Mouse (Mus musculus) stomach, adult 2 months (tissue): ENCODE measurements around the gene Rnf223. TPM values are rescaled to one million over a fixed set of nuclear protein-coding genes. Genes with fewer than 3 reads are reported as not detected.

Experiments
- polyA plus RNA-seq: library from polyadenylated mRNA; depleted of rRNA; stranded (reverse); fragments of >200 nt; gene quantifications from 2 replicates; pipeline ENCODE4 v1.2.3, GENCODE M21; 2012; rRNA removed

Gene Rnf223
- 0.82 and 3.3 TPM in 2 replicates for polyA plus RNA-seq

DNA sequence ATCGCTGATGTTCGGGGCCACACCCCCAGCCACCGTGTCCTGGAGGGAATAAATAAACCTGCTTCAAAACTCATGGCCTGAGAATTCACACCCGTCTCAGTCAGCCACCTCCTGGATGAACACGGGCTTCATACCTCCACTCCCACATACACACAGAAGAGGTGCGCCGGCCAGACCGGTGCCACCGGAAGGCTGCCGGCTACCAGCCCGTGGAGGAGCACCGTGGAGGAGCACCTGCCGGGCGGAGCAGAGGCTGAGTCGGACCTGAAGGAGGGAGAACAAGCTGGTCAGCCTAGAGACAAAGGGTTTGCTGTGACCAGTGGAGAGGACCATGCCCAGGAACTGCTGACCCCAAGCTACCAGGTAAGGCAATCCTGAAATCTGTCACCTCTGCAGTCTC, at the start of gene Rnf223:
Gene Rnf223, plus strand, starts transcription at position 78 of the 400 bp plus-strand sequence.

DNA sequence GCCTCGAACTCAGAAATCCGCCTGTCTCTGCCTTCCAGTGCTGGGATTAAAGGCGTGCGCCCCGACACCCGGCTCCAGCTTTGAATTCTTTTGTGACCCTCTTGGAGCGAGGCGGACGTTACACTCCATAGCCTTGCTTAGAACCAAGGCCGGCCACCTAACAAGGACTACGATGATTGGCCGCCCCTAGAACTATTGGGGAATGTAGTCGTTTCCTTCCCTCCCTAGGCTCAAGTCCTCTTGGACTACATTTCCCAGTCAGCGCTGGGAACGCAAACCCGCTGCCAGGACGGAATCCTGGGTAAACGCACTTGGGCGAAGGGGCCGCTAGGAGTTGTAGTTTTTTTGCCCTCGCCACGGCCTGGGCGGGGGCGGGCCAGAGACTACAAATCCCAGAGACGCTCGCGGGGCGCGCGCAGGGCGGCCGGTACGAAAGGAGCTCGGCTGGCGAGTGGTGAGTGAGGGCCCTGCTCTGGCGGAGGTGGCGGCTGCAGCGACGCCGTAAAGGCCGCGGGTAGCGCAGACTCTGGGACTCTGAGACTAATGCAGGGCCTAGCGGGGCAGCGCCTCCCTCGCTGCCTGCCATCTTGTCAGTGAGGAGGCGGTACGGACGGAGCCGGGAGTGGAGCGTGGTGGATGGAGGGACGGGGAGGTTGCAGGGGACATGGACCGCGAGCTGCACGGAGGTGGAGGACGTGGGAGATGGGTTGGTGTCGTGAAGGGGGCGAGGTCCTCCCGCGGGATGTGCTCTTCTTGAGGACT, 20.6 kb upstream of the Rnf223 start, which contains the start of gene 9430015G10Rik:
Gene 9430015G10Rik, plus strand, starts transcription at position 413 of the 762 bp plus-strand sequence.

Other genes starting within 250 kb of the Rnf223 start
- 41.8 and 63.5 TPM in 2 replicates for gene Pusl1, start 238.7 kb upstream of the Rnf223 start, polyA plus RNA-seq
- 21.4 and 21.8 TPM in 2 replicates for gene Acap3, start 238.7 kb upstream of the Rnf223 start, polyA plus RNA-seq
- 41.1 and 63.8 TPM in 2 replicates for gene Ube2j2, start 186.7 kb upstream of the Rnf223 start, polyA plus RNA-seq
- 30.7 and 39.0 TPM in 2 replicates for gene C1qtnf12, start 168.2 kb upstream of the Rnf223 start, polyA plus RNA-seq
- gene B3galt6, start 137.9 kb upstream of the Rnf223 start, polyA plus RNA-seq, result 4.6 and 6.1 TPM in 2 replicates
- 25.9 and 26.5 TPM in 2 replicates for gene Sdf4, start 137.6 kb upstream of the Rnf223 start, polyA plus RNA-seq
- gene Tnfrsf4, start 116.7 kb upstream of the Rnf223 start, polyA plus RNA-seq, result 2.7 and 2.9 TPM in 2 replicates
- gene Tnfrsf18, start 104.3 kb upstream of the Rnf223 start, polyA plus RNA-seq, result 2.6 and 2.8 TPM in 2 replicates
- gene Ttll10, start 71.1 kb upstream of the Rnf223 start, polyA plus RNA-seq, result 5.6 and 10.5 TPM in 2 replicates
- gene 9430015G10Rik, start 20.5 kb upstream of the Rnf223 start, polyA plus RNA-seq, result 3.9 and 5.1 TPM in 2 replicates
- gene Agrn, start 67.0 kb downstream of the Rnf223 start, polyA plus RNA-seq, result 21.3 and 32.8 TPM in 2 replicates
- gene Isg15, start 70.3 kb downstream of the Rnf223 start, polyA plus RNA-seq, result 6.6 and 11.0 TPM in 2 replicates
- gene AW011738, start 72.8 kb downstream of the Rnf223 start, polyA plus RNA-seq, result 0.85 and 0.87 TPM in 2 replicates
- 2.8 and 2.9 TPM in 2 replicates for gene Perm1, start 85.4 kb downstream of the Rnf223 start, polyA plus RNA-seq
- 51.4 and 62.2 TPM in 2 replicates for gene Plekhn1, start 104.3 kb downstream of the Rnf223 start, polyA plus RNA-seq
- gene Noc2l, start 105.5 kb downstream of the Rnf223 start, polyA plus RNA-seq, result 31.4 and 34.2 TPM in 2 replicates
- gene Samd11, start 125.1 kb downstream of the Rnf223 start, polyA plus RNA-seq, result 0.12 and 0.15 TPM in 2 replicates
- gene Vmn2r-ps159, start 200.6 kb downstream of the Rnf223 start, polyA plus RNA-seq, result not detected in 2 replicates